Mouse (Mus musculus) liver, embryonic 15.5 days (tissue): ENCODE measurements around the gene Mast1. TPM values are rescaled to one million over a fixed set of nuclear protein-coding genes. Genes with fewer than 3 reads are reported as not detected.
A peak's percentile ranks its signal among the peaks of the same experiment; 100 is the strongest.

Experiments
- ATAC-seq: fragments of 200-750 bp; cut with Nextera tagmentation; 2 replicates; pipeline ENCODE4 v1.8.0; 2017; ENCODE audit warnings: moderate number of reproducible peaks, mild to moderate bottlenecking, moderate library complexity; ENCODE audit not compliant: insufficient read depth
- H3K27ac ChIP-seq: fragments of 300-500 bp; sonication (generic); replicated peaks from 2 replicates; pipeline ENCODE4 v1.5.1; 2015; ENCODE audit warnings: mild to moderate bottlenecking, inconsistent platforms
- H3K27me3 ChIP-seq: fragments of 300-500 bp; sonication (generic); 2 replicates; pipeline ENCODE4 v1.6.1; 2015; ENCODE audit warnings: mild to moderate bottlenecking, inconsistent platforms
- H3K36me3 ChIP-seq: fragments of 300-500 bp; sonication (generic); replicated peaks from 2 replicates; pipeline ENCODE4 v1.6.1; 2015; ENCODE audit warnings: moderate library complexity, mild to moderate bottlenecking, inconsistent platforms
- H3K4me1 ChIP-seq: fragments of 300-500 bp; sonication (generic); replicated peaks from 2 replicates; pipeline ENCODE4 v1.6.1; 2015; ENCODE audit warnings: inconsistent platforms
- H3K4me2 ChIP-seq: fragments of 300-500 bp; sonication (generic); 2 replicates; pipeline ENCODE4 v1.6.1; 2015; ENCODE audit warnings: moderate library complexity, mild to moderate bottlenecking, inconsistent platforms
- H3K4me3 ChIP-seq: fragments of 300-500 bp; sonication (generic); replicated peaks from 2 replicates; pipeline ENCODE4 v1.5.1; 2015; ENCODE audit warnings: mild to moderate bottlenecking, inconsistent platforms
- H3K9ac ChIP-seq: fragments of 300-500 bp; sonication (generic); 2 replicates; pipeline ENCODE4 v1.6.1; 2015; ENCODE audit warnings: moderate library complexity, mild to moderate bottlenecking, inconsistent platforms
- H3K9me3 ChIP-seq: fragments of 300-500 bp; sonication (generic); replicated peaks from 2 replicates; pipeline ENCODE4 v1.6.1; 2016; ENCODE audit warnings: inconsistent platforms
- WGBS: fragments of 180-500 bp; shearing (Covaris S2); methylation state at CpG from one replicate; pipeline ENCODE4 v1.1.7; 2015; ENCODE audit warnings: mixed read lengths; ENCODE audit not compliant: insufficient replicate concordance; 5-methylcytosine and 5-hydroxymethylcytosine counted together
- polyA plus RNA-seq: library from polyadenylated mRNA; unstranded; fragments of >200 nt; fragmentation: Nextera tagmentation; extraction: Ambion mirVana; gene quantifications from 2 replicates; pipeline ENCODE4 v1.2.1, GENCODE M21; 2015

Gene Mast1
- polyA plus RNA-seq, 1 experiment from 2014 or later: 0.23 TPM

DNA sequence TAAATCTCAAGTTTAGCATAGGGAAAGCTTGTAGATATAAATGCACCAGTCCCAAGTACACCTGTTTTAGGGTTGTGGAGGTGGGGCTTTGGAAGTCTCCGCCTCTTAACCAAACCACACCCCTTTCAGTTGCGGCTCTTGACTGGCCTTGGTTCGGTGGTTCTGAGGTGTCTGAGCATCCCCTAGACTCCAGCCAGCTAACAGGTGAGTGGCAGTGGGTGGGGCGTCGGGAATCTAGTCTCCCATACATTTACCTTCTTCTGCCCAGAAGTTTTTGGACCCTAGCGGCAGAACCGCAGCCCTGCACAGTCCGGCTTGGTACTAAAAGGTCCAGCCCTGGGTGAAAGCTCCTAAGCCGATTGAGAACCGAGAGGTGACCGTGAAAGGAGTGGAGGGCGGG is 12.6 kb upstream of the Mast1 start:
- Histone ChIP-seq H3K4me1 (peaks cover 33% of the 10 kb centered on the region), H3K9ac (no peak overlapping the region), H3K27ac (no peak overlapping the region), H3K27me3 (peaks cover 88% of the 10 kb centered on the region), H3K4me2 (no peak overlapping the region), H3K9me3 (no peaks in the 10 kb centered on the region), H3K4me3 (no peak overlapping the region), H3K36me3 (no peaks in the 10 kb centered on the region)
- ATAC-seq: no peak
- 16% methylated on average over 12 of the region's 12 CpGs for WGBS

- no peak overlapping the region for H3K4me3 ChIP-seq
- WGBS: 10% methylated on average over 9 of the region's 9 CpGs
- peaks cover 94% of the 10 kb centered on the region for H3K27me3 ChIP-seq
- no peaks in the 10 kb centered on the region for H3K36me3 ChIP-seq
- no peak for ATAC-seq
- no peak overlapping the region for H3K27ac ChIP-seq
- H3K9me3 ChIP-seq: no peaks in the 10 kb centered on the region
- H3K9ac ChIP-seq: no peak overlapping the region
- H3K4me2 ChIP-seq: no peak overlapping the region
- H3K4me1 ChIP-seq: peaks cover 33% of the 10 kb centered on the region
These were observed 10.0 kb upstream of the Mast1 start for GRCm38 (mm10) chr8:84947241-84947545.

GRCm38 (mm10) chr8:84946528-84947240 is 9.5 kb upstream of the Mast1 start, which contains the start of gene Rtbdn:
Gene Rtbdn, plus strand, starts transcription at chr8:84946991.
- H3K36me3 ChIP-seq: no peaks in the 10 kb centered on the region
- no peak for ATAC-seq
- H3K4me2 ChIP-seq: peak within 1 kb of the TSS; percentile 53
- peaks cover 33% of the 10 kb centered on the region for H3K4me1 ChIP-seq
- no peak within 1 kb of the TSS for H3K27ac ChIP-seq
- peak within 1 kb of the TSS; percentile 29 for H3K4me3 ChIP-seq
- peaks cover 94% of the 10 kb centered on the region for H3K27me3 ChIP-seq
- no peak within 1 kb of the TSS for H3K9ac ChIP-seq
- WGBS: 11% methylated on average over 17 of the region's 17 CpGs
- no peaks in the 10 kb centered on the region for H3K9me3 ChIP-seq

DNA sequence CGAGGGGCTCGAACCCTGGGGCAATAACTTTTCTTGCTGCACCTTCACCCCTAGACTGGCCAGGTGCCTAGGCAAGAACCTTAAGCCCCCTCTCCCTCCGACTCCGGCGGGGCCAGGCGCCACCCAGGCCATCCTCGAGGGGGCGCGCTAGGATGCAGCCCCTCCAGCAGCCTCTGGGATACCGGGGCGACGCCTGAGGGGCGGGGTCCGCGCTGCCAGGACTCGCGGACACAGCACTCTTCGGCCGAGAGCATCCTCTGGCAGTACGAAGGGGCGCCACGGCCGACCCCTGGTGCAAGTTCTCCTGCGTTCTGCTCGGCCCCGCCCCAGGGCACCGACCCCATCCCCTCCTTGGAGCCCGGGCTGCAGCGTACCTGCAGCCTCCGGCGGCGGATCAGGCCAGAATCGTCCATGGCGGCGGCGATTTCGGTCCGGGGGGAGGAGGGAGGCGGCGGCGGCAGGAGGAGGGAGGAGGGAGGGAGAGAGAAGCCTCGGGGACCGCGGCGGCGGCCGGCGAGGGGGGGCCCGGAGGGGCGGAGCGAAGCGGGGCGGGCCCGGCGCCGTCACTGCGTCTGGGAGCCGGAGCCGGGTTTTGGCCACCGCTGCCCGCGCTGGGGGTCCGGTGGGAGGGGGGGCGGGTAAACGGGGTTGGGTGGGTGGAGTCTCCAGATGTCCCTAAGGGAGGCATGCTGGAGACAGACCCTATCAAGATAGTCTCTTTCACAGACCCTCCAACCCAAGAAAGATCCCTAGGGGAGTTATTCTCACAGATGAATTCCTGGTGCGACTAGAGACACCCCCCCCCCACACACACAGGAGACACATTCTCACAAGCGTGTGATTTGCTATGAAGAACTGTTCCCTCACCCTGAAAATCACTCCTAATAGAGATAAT is 8.7 kb upstream of the Mast1 start:
- H3K36me3 ChIP-seq: no peaks in the 10 kb centered on the region
- peak overlapping the region; percentile 53 for H3K4me2 ChIP-seq
- WGBS: 1% methylated on average over 43 of the region's 67 CpGs
- H3K9me3 ChIP-seq: no peaks in the 10 kb centered on the region
- H3K27me3 ChIP-seq: peaks cover 94% of the 10 kb centered on the region
- ATAC-seq: no peak
- peaks cover 33% of the 10 kb centered on the region for H3K4me1 ChIP-seq
- H3K9ac ChIP-seq: no peak overlapping the region
- peak overlapping the region; percentile 29 for H3K4me3 ChIP-seq
- no peak overlapping the region for H3K27ac ChIP-seq

DNA sequence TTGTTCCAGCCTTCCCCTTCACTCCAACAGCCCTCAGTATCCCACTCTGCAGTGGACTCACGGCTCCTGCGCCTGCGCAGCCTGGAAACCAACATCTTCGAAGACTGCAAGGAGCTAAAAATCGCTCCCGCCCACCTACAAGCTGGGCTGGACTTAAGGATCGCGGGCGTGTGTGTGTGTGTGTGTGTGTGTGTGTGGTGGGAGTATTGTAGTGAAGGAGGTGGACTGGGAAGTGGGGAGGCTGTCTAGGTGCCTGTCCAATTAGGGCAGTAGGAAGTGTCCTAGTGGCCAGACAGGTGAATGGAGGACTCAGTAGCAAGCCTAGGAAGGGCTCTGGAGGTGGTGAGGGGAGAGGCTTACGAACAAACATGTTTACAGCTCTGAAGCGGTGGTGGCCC is 8.1 kb upstream of the Mast1 start:
- no peak for ATAC-seq
- peaks cover 94% of the 10 kb centered on the region for H3K27me3 ChIP-seq
- H3K4me1 ChIP-seq: peaks cover 33% of the 10 kb centered on the region
- H3K27ac ChIP-seq: no peak overlapping the region
- no peaks in the 10 kb centered on the region for H3K36me3 ChIP-seq
- no peak overlapping the region for H3K9ac ChIP-seq
- H3K4me3 ChIP-seq: no peak overlapping the region
- H3K4me2 ChIP-seq: no peak overlapping the region
- no peaks in the 10 kb centered on the region for H3K9me3 ChIP-seq
- WGBS: 8% methylated on average over 11 of the region's 11 CpGs

- Histone ChIP-seq H3K36me3 (no peaks in the 10 kb centered on the region), H3K27ac (no peak overlapping the region), H3K4me2 (peak overlapping the region; percentile 46), H3K4me3 (peak overlapping the region; percentile 17; the same call in 1 of the 2 replicates), H3K9me3 (no peaks in the 10 kb centered on the region), H3K9ac (no peak overlapping the region), H3K27me3 (peaks cover 94% of the 10 kb centered on the region), H3K4me1 (peaks cover 33% of the 10 kb centered on the region)
- ATAC-seq: peak; percentile 73
- WGBS: 3% methylated on average over 26 of the region's 26 CpGs
These were observed 7.5 kb upstream of the Mast1 start for GRCm38 (mm10) chr8:84944478-84945160.

DNA sequence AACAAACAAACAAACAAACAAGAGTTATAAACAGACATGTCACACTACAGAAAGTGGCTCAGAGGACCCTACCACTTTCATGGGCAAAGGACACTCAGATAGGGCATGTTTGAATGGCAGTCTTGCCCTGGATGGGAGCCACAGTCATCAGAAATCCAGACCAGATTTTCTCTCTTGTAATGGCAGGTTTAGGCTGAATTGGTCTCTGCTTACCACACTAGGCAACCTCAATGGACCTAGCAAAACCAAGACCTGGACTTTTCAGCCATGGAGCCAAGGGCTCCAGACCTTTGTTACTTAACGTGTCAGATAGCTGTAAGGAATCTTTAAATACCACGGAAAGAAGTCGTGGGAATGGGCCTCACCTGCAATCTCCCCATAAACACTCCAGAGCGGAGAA is 6.5 kb upstream of the Mast1 start:
- Histone ChIP-seq H3K27ac (no peak overlapping the region), H3K4me1 (peaks cover 33% of the 10 kb centered on the region), H3K4me2 (no peak overlapping the region), H3K27me3 (peaks cover 96% of the 10 kb centered on the region), H3K36me3 (no peaks in the 10 kb centered on the region), H3K4me3 (no peak overlapping the region), H3K9ac (no peak overlapping the region), H3K9me3 (no peaks in the 10 kb centered on the region)
- 27% methylated on average over 4 of the region's 4 CpGs for WGBS
- no peak for ATAC-seq

- H3K9ac ChIP-seq: no peak overlapping the region
- peak overlapping the region; percentile 46; the same call in 1 of the 2 replicates for H3K4me3 ChIP-seq
- ATAC-seq: no peak
- H3K4me1 ChIP-seq: peaks cover 29% of the 10 kb centered on the region
- H3K4me2 ChIP-seq: peak overlapping the region; percentile 75
- no peaks in the 10 kb centered on the region for H3K9me3 ChIP-seq
- peaks cover 95% of the 10 kb centered on the region for H3K27me3 ChIP-seq
- H3K36me3 ChIP-seq: no peaks in the 10 kb centered on the region
- no peak overlapping the region for H3K27ac ChIP-seq
- 39% methylated on average over 13 of the region's 13 CpGs for WGBS
These were observed 694 bp upstream of the Mast1 start for GRCm38 (mm10) chr8:84937620-84938485.

DNA sequence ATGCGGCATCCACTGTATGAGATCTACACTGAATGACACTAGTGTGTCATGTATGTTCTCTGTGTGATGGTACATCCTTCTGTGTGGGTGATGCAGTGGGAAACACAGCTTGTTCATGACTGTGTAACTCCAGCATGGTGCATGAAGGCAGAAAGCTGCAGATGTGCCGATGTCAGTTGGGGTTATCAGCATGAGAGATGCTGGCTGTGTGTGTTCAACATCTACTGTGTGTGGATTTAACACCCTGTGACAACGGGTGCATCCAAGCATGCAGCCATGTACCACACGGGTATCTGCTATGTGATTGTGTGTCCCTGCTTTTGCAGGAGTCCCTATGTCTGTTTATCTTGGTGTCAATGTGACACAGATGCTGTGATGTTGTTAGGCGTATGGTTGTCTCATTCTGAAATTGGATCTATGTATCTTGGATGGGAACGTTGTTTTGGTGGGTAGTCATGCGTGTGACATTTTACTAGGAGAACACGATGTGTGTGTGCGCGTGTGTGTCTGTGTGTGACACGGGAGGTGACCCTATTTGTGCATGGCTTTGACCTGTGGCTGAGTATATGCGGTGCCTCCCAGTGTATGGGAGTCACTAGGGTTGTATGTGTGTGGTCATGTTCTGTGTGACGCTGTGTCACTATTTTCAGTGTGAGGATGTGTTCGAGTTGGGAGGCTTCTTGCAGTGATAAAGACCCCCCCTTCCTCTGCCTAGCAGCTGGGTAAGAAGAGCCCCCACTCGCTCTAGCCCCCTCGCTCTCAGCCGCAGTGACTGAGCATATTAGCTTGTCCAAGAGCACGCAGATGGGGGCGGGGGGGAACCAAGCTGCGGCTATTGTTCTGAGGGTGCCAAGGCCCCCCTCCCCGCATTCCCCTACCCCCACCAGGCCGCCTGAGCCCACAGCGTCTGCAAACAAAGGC is 858 bp downstream of the Mast1 start:
- no peak overlapping the region for H3K27ac ChIP-seq
- H3K27me3 ChIP-seq: peaks cover 98% of the 10 kb centered on the region
- H3K9me3 ChIP-seq: no peaks in the 10 kb centered on the region
- no peak overlapping the region for H3K9ac ChIP-seq
- peak overlapping the region; percentile 75 for H3K4me2 ChIP-seq
- WGBS: 21% methylated on average over 23 of the region's 23 CpGs
- ATAC-seq: no peak
- H3K36me3 ChIP-seq: no peaks in the 10 kb centered on the region
- H3K4me1 ChIP-seq: peaks cover 29% of the 10 kb centered on the region
- H3K4me3 ChIP-seq: peak overlapping the region; percentile 46

DNA sequence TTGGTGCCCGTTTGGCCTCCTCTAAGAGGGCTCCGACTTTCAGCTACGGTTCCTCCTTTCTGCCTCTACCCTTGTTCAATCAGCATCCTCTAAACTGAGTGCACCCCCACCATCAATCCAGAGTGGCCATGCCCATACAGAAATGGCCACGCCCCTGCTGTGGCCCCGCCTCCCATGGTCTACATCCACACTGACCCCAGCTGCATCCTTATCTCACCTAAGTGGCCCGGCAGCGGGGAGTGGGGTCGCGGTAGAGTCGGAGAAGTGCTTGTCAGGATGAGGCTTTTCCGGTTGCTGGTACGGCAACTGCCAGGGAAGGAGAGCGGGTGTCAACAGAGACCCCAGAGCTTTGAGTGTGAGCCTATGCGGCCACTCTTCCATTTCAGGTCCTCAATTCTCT is 1.7 kb downstream of the Mast1 start:
- Histone ChIP-seq H3K4me1 (peaks cover 29% of the 10 kb centered on the region), H3K4me2 (no peak overlapping the region), H3K9me3 (no peaks in the 10 kb centered on the region), H3K4me3 (no peak overlapping the region), H3K27me3 (peaks cover 98% of the 10 kb centered on the region), H3K27ac (no peak overlapping the region), H3K9ac (no peak overlapping the region), H3K36me3 (no peaks in the 10 kb centered on the region)
- no peak for ATAC-seq
- 3% methylated on average over 14 of the region's 14 CpGs for WGBS
